Mouse (Mus musculus): ENCODE data around the gene Selenoi. TPM values are rescaled to one million over a fixed set of nuclear protein-coding genes. Genes with fewer than 3 reads are reported as not detected.
"Not testable (repeated sequence)": the region's sequence is repeated elsewhere in the genome, so short reads cannot be mapped to it uniquely, and the experiment has no call there.

The Selenoi gene
- polyA plus RNA-seq, 1 experiment from 2014 or later: 17.5 TPM

GRCm38 (mm10) chr5:30207276-30207675 is 25.1 kb upstream of the Selenoi start:
- H3K36me3 ChIP-seq: no peaks in the 10 kb centered on the region
- H3K4me1 ChIP-seq: no peaks in the 10 kb centered on the region
- no peaks in the 10 kb centered on the region for H3K9me3 ChIP-seq (replicated peaks)
- H3K9ac ChIP-seq: no peak overlapping the region
- 67% methylated on average over 6 of the region's 6 CpGs for WGBS
- no peak overlapping the region for H3K4me3 ChIP-seq (replicated peaks)
- H3K4me2 ChIP-seq (replicated peaks): no peak overlapping the region
- no peak for ATAC-seq (ENCODE audit: insufficient number of reproducible peaks, low FRiP score, low TSS enrichment, low read depth)
- H3K27ac ChIP-seq (replicated peaks): no peak overlapping the region
- no peaks in the 10 kb centered on the region for H3K27me3 ChIP-seq

- WGBS: 84% methylated on average over 5 of the region's 5 CpGs
- H3K27ac ChIP-seq (replicated peaks); H3K36me3 ChIP-seq: not testable (repeated sequence)
Observed at GRCm38 (mm10) chr5:30210758-30211157, 21.6 kb upstream of the Selenoi start.

GRCm38 (mm10) chr5:30214889-30215288 is 17.5 kb upstream of the Selenoi start:
- Histone ChIP-seq H3K27me3 (no peaks in the 10 kb centered on the region), H3K4me3 (replicated peaks) (no peak overlapping the region), H3K9ac (no peak overlapping the region), H3K36me3 (no peaks in the 10 kb centered on the region), H3K4me2 (replicated peaks) (no peak overlapping the region), H3K27ac (replicated peaks) (no peak overlapping the region), H3K4me1 (no peaks in the 10 kb centered on the region), H3K9me3 (replicated peaks) (no peaks in the 10 kb centered on the region)
- ATAC-seq (ENCODE audit: insufficient number of reproducible peaks, low FRiP score, low TSS enrichment, low read depth): no peak
- 9% methylated on average over 4 of the region's 4 CpGs for WGBS

More at GRCm38 (mm10) chr5:30210758-30211157, 21.6 kb upstream of the Selenoi start:
- not testable (repeated sequence) for H3K4me3 ChIP-seq (replicated peaks); H3K4me1 ChIP-seq; H3K9ac ChIP-seq; H3K27me3 ChIP-seq; ATAC-seq (ENCODE audit: insufficient number of reproducible peaks, low FRiP score, low TSS enrichment, low read depth); H3K4me2 ChIP-seq (replicated peaks); H3K9me3 ChIP-seq (replicated peaks)

- Histone ChIP-seq H3K9ac (no peak overlapping the region), H3K27me3 (no peaks in the 10 kb centered on the region), H3K9me3 (replicated peaks) (no peaks in the 10 kb centered on the region), H3K27ac (replicated peaks) (no peak overlapping the region), H3K4me1 (no peaks in the 10 kb centered on the region), H3K4me2 (replicated peaks) (no peak overlapping the region), H3K4me3 (replicated peaks) (no peak overlapping the region), H3K36me3 (no peaks in the 10 kb centered on the region)
- no peak for ATAC-seq (ENCODE audit: insufficient number of reproducible peaks, low FRiP score, low TSS enrichment, low read depth)
- 68% methylated on average over 5 of the region's 5 CpGs for WGBS
Observed at GRCm38 (mm10) chr5:30215970-30216369, 16.4 kb upstream of the Selenoi start.

- no peaks in the 10 kb centered on the region for H3K27me3 ChIP-seq
- H3K27ac ChIP-seq (replicated peaks): no peak overlapping the region
- H3K9ac ChIP-seq: no peak overlapping the region
- ATAC-seq (ENCODE audit: insufficient number of reproducible peaks, low FRiP score, low TSS enrichment, low read depth): no peak
- H3K4me1 ChIP-seq: no peaks in the 10 kb centered on the region
- H3K4me2 ChIP-seq (replicated peaks): no peak overlapping the region
- WGBS: 87% methylated on average over 2 of the region's 2 CpGs
- H3K9me3 ChIP-seq (replicated peaks): no peaks in the 10 kb centered on the region
- no peaks in the 10 kb centered on the region for H3K36me3 ChIP-seq
- no peak overlapping the region for H3K4me3 ChIP-seq (replicated peaks)
Observed at GRCm38 (mm10) chr5:30219715-30220114, 12.7 kb upstream of the Selenoi start.

GRCm38 (mm10) chr5:30220666-30221065 is 11.7 kb upstream of the Selenoi start:
- Histone ChIP-seq H3K27me3 (no peaks in the 10 kb centered on the region), H3K4me2 (replicated peaks) (no peak overlapping the region), H3K27ac (replicated peaks) (no peak overlapping the region), H3K4me1 (no peaks in the 10 kb centered on the region), H3K9ac (no peak overlapping the region), H3K4me3 (replicated peaks) (no peak overlapping the region), H3K9me3 (replicated peaks) (no peaks in the 10 kb centered on the region), H3K36me3 (no peaks in the 10 kb centered on the region)
- 89% methylated on average over 8 of the region's 8 CpGs for WGBS
- ATAC-seq (ENCODE audit: insufficient number of reproducible peaks, low FRiP score, low TSS enrichment, low read depth): no peak

GRCm38 (mm10) chr5:30222681-30223080 is 9.7 kb upstream of the Selenoi start:
- no peak for ATAC-seq (ENCODE audit: insufficient number of reproducible peaks, low FRiP score, low TSS enrichment, low read depth)
- WGBS: 95% methylated on average over 8 of the region's 8 CpGs

GRCm38 (mm10) chr5:30230901-30231300 is 1.5 kb upstream of the Selenoi start:
- Histone ChIP-seq H3K9me3 (replicated peaks) (no peaks in the 10 kb centered on the region), H3K4me3 (replicated peaks) (no peak overlapping the region), H3K4me1 (peaks cover 25% of the 10 kb centered on the region), H3K36me3 (peaks cover 4% of the 10 kb centered on the region; the same call in 1 of the 2 replicates), H3K4me2 (replicated peaks) (no peak overlapping the region), H3K27ac (replicated peaks) (no peak overlapping the region), H3K9ac (no peak overlapping the region), H3K27me3 (no peaks in the 10 kb centered on the region)
- 80% methylated on average over 4 of the region's 4 CpGs for WGBS
- no peak for ATAC-seq (ENCODE audit: insufficient number of reproducible peaks, low FRiP score, low TSS enrichment, low read depth)

More at GRCm38 (mm10) chr5:30222681-30223080, 9.7 kb upstream of the Selenoi start:
- Histone ChIP-seq H3K27me3 (no peaks in the 10 kb centered on the region), H3K4me1 (no peaks in the 10 kb centered on the region), H3K9ac (no peak overlapping the region), H3K27ac (replicated peaks) (no peak overlapping the region), H3K9me3 (replicated peaks) (no peaks in the 10 kb centered on the region), H3K36me3 (no peaks in the 10 kb centered on the region), H3K4me3 (replicated peaks) (no peak overlapping the region), H3K4me2 (replicated peaks) (no peak overlapping the region)

GRCm38 (mm10) chr5:30231891-30232270 is 500 bp upstream of the Selenoi start:
- WGBS: 38% methylated on average over 16 of the region's 16 CpGs
- Histone ChIP-seq H3K4me1 (peaks cover 25% of the 10 kb centered on the region), H3K27me3 (no peaks in the 10 kb centered on the region), H3K4me2 (replicated peaks) (peak overlapping the region; percentile 63), H3K4me3 (replicated peaks) (peak overlapping the region; percentile 89), H3K9me3 (replicated peaks) (no peaks in the 10 kb centered on the region), H3K27ac (replicated peaks) (peak overlapping the region; percentile 63), H3K9ac (peak overlapping the region; percentile 55), H3K36me3 (peaks cover 4% of the 10 kb centered on the region; the same call in 1 of the 2 replicates)
- no peak for ATAC-seq (ENCODE audit: insufficient number of reproducible peaks, low FRiP score, low TSS enrichment, low read depth)

GRCm38 (mm10) chr5:30233042-30233441 is 661 bp downstream of the Selenoi start:
- whole genome bisulfite sequencing: 5% methylated on average over 15 of the region's 15 CpGs
- peak overlapping the region; percentile 91 for H3K9ac ChIP-seq
- ATAC-seq (ENCODE audit: insufficient number of reproducible peaks, low FRiP score, low TSS enrichment, low read depth): no peak
- H3K9me3 ChIP-seq (replicated peaks): no peaks in the 10 kb centered on the region
- no peaks in the 10 kb centered on the region for H3K27me3 ChIP-seq
- peak overlapping the region; percentile 89 for H3K27ac ChIP-seq (replicated peaks)
- peak overlapping the region; percentile 63 for H3K4me2 ChIP-seq (replicated peaks)
- peaks cover 25% of the 10 kb centered on the region for H3K4me1 ChIP-seq
- H3K36me3 ChIP-seq: peaks cover 4% of the 10 kb centered on the region; the same call in 1 of the 2 replicates
- H3K4me3 ChIP-seq (replicated peaks): peak overlapping the region; percentile 89

- H3K4me3 ChIP-seq (replicated peaks): peak overlapping the region; percentile 89
Observed at GRCm38 (mm10) chr5:30233979-30234378, 1.6 kb downstream of the Selenoi start.

GRCm38 (mm10) chr5:30235641-30236126 is 3.3 kb downstream of the Selenoi start:
- Histone ChIP-seq H3K9me3 (replicated peaks) (no peaks in the 10 kb centered on the region), H3K9ac (no peak overlapping the region), H3K36me3 (0 out of 2 replicates have a peak, but pooled peaks cover 4% of the 10 kb centered on the region), H3K27ac (replicated peaks) (no peak overlapping the region), H3K4me3 (replicated peaks) (no peak overlapping the region), H3K27me3 (no peaks in the 10 kb centered on the region), H3K4me2 (replicated peaks) (no peak overlapping the region), H3K4me1 (peaks cover 25% of the 10 kb centered on the region)
- no peak for ATAC-seq (ENCODE audit: insufficient number of reproducible peaks, low FRiP score, low TSS enrichment, low read depth)
- WGBS: 85% methylated on average over 2 of the region's 2 CpGs

More at GRCm38 (mm10) chr5:30233979-30234378, 1.6 kb downstream of the Selenoi start:
- Histone ChIP-seq H3K4me1 (peaks cover 25% of the 10 kb centered on the region), H3K4me2 (replicated peaks) (peak overlapping the region; percentile 63), H3K27me3 (no peaks in the 10 kb centered on the region), H3K9me3 (replicated peaks) (no peaks in the 10 kb centered on the region), H3K36me3 (peaks cover 8% of the 10 kb centered on the region; the same call in 1 of the 2 replicates), H3K9ac (no peak overlapping the region; the same call in 1 of the 2 replicates), H3K27ac (replicated peaks) (no peak overlapping the region)
- 71% methylated on average over 8 of the region's 8 CpGs for WGBS
- ATAC-seq (ENCODE audit: insufficient number of reproducible peaks, low FRiP score, low TSS enrichment, low read depth): no peak
